Mouse (Mus musculus): ENCODE results near the gene Trim21. TPM values are rescaled to one million over a fixed set of nuclear protein-coding genes. Genes with fewer than 3 reads are reported as not detected.
A peak's percentile ranks its signal among the peaks of the same experiment; 100 is the strongest.

Trim21 gene
- polyA plus RNA-seq, 1 experiment from 2014 or later, result 0.94 TPM

- Histone ChIP-seq H3K9ac (replicated peaks) (no peak within 1 kb of the TSS), H3K4me3 (no peak within 1 kb of the TSS), H3K4me2 (replicated peaks) (no peak within 1 kb of the TSS), H3K27ac (replicated peaks) (no peak within 1 kb of the TSS), H3K4me1 (no peaks in the 10 kb centered on the region), H3K9me3 (no peaks in the 10 kb centered on the region), H3K27me3 (no peaks in the 10 kb centered on the region), H3K36me3 (no peaks in the 10 kb centered on the region)
- WGBS, result 78% methylated on average over 1 of the region's 1 CpGs
- no peak for ATAC-seq (ENCODE audit: low FRiP score, low read depth)
Measured at GRCm38 (mm10) chr7:102534449-102534848, 30.8 kb downstream of the Trim21 start, which contains the start of gene Olfr547. Gene Olfr547, plus strand, starts transcription at chr7:102534749.

GRCm38 (mm10) chr7:102529052-102529451 is 36.2 kb downstream of the Trim21 start:
- Histone ChIP-seq H3K27ac (replicated peaks) (no peak overlapping the region), H3K9me3 (no peaks in the 10 kb centered on the region), H3K9ac (replicated peaks) (no peak overlapping the region), H3K36me3 (no peaks in the 10 kb centered on the region), H3K27me3 (no peaks in the 10 kb centered on the region), H3K4me3 (no peak overlapping the region), H3K4me1 (no peaks in the 10 kb centered on the region), H3K4me2 (replicated peaks) (no peak overlapping the region)
- WGBS, result 89% methylated on average over 1 of the region's 1 CpGs
- ATAC-seq (ENCODE audit: low FRiP score, low read depth), result no peak

GRCm38 (mm10) chr7:102517051-102517335 is 48.3 kb downstream of the Trim21 start:
- H3K9me3 ChIP-seq, result no peaks in the 10 kb centered on the region
- 82% methylated on average over 2 of the region's 2 CpGs for WGBS
- no peak overlapping the region for H3K4me3 ChIP-seq
- no peak overlapping the region for H3K27ac ChIP-seq (replicated peaks)
- no peaks in the 10 kb centered on the region for H3K36me3 ChIP-seq
- H3K4me1 ChIP-seq, result 0 out of 2 replicates have a peak, but pooled peaks cover 3% of the 10 kb centered on the region
- no peak overlapping the region for H3K9ac ChIP-seq (replicated peaks)
- peaks cover 16% of the 10 kb centered on the region for H3K27me3 ChIP-seq
- no peak for ATAC-seq (ENCODE audit: low FRiP score, low read depth)
- no peak overlapping the region for H3K4me2 ChIP-seq (replicated peaks)

- Histone ChIP-seq H3K9me3 (no peaks in the 10 kb centered on the region), H3K4me1 (0 out of 2 replicates have a peak, but pooled peaks cover 3% of the 10 kb centered on the region), H3K4me3 (no peak overlapping the region), H3K27me3 (peaks cover 21% of the 10 kb centered on the region), H3K4me2 (replicated peaks) (no peak overlapping the region), H3K9ac (replicated peaks) (no peak overlapping the region), H3K27ac (replicated peaks) (no peak overlapping the region), H3K36me3 (no peaks in the 10 kb centered on the region)
- ATAC-seq (ENCODE audit: low FRiP score, low read depth), result no peak
- 83% methylated on average over 10 of the region's 10 CpGs for WGBS
Measured at GRCm38 (mm10) chr7:102516261-102517050, 48.8 kb downstream of the Trim21 start.

- 84% methylated on average over 4 of the region's 4 CpGs for WGBS
- H3K27ac ChIP-seq (replicated peaks), result no peak overlapping the region
- peaks cover 25% of the 10 kb centered on the region for H3K27me3 ChIP-seq
- no peak for ATAC-seq (ENCODE audit: low FRiP score, low read depth)
- H3K4me1 ChIP-seq, result 0 out of 2 replicates have a peak, but pooled peaks cover 3% of the 10 kb centered on the region
- H3K36me3 ChIP-seq, result no peaks in the 10 kb centered on the region
- no peak overlapping the region for H3K4me2 ChIP-seq (replicated peaks)
- H3K9ac ChIP-seq (replicated peaks), result no peak overlapping the region
- no peaks in the 10 kb centered on the region for H3K9me3 ChIP-seq
- H3K4me3 ChIP-seq, result no peak overlapping the region
Measured at GRCm38 (mm10) chr7:102514144-102514543, 51.1 kb downstream of the Trim21 start.

GRCm38 (mm10) chr7:102512814-102513435 is 52.4 kb downstream of the Trim21 start:
- 0 out of 2 replicates have a peak, but pooled peaks cover 3% of the 10 kb centered on the region for H3K4me1 ChIP-seq
- WGBS, result under 1% methylated on average over 54 of the region's 54 CpGs
- peak overlapping the region; percentile 75 for H3K9ac ChIP-seq (replicated peaks)
- H3K4me2 ChIP-seq (replicated peaks), result peak overlapping the region; percentile 84
- H3K27ac ChIP-seq (replicated peaks), result no peak overlapping the region
- H3K4me3 ChIP-seq, result peak overlapping the region; percentile 53
- H3K9me3 ChIP-seq, result no peaks in the 10 kb centered on the region
- H3K27me3 ChIP-seq, result peaks cover 25% of the 10 kb centered on the region
- H3K36me3 ChIP-seq, result no peaks in the 10 kb centered on the region
- ATAC-seq (ENCODE audit: low FRiP score, low read depth), result peak; percentile 95

- no peak for ATAC-seq (ENCODE audit: low FRiP score, low read depth)
- Histone ChIP-seq H3K9me3 (no peaks in the 10 kb centered on the region), H3K27me3 (peaks cover 25% of the 10 kb centered on the region), H3K4me3 (no peak overlapping the region), H3K27ac (replicated peaks) (no peak overlapping the region), H3K9ac (replicated peaks) (no peak overlapping the region), H3K4me1 (0 out of 2 replicates have a peak, but pooled peaks cover 3% of the 10 kb centered on the region), H3K36me3 (no peaks in the 10 kb centered on the region), H3K4me2 (replicated peaks) (no peak overlapping the region)
- WGBS, result 93% methylated on average over 10 of the region's 10 CpGs
Measured at GRCm38 (mm10) chr7:102511927-102512326, 53.4 kb downstream of the Trim21 start.

GRCm38 (mm10) chr7:102509726-102510125 is 55.6 kb downstream of the Trim21 start:
- Histone ChIP-seq H3K27me3 (peaks cover 25% of the 10 kb centered on the region), H3K4me1 (0 out of 2 replicates have a peak, but pooled peaks cover 3% of the 10 kb centered on the region), H3K4me3 (no peak overlapping the region), H3K9me3 (no peaks in the 10 kb centered on the region), H3K36me3 (no peaks in the 10 kb centered on the region), H3K4me2 (replicated peaks) (no peak overlapping the region), H3K27ac (replicated peaks) (no peak overlapping the region), H3K9ac (replicated peaks) (no peak overlapping the region)
- no peak for ATAC-seq (ENCODE audit: low FRiP score, low read depth)
- 75% methylated on average over 7 of the region's 7 CpGs for WGBS

- Histone ChIP-seq H3K27ac (replicated peaks) (no peak overlapping the region), H3K4me2 (replicated peaks) (no peak overlapping the region), H3K4me1 (0 out of 2 replicates have a peak, but pooled peaks cover 3% of the 10 kb centered on the region), H3K9ac (replicated peaks) (no peak overlapping the region), H3K4me3 (no peak overlapping the region), H3K36me3 (no peaks in the 10 kb centered on the region), H3K27me3 (peaks cover 17% of the 10 kb centered on the region), H3K9me3 (no peaks in the 10 kb centered on the region)
- no peak for ATAC-seq (ENCODE audit: low FRiP score, low read depth)
- 84% methylated on average over 6 of the region's 6 CpGs for WGBS
Measured at GRCm38 (mm10) chr7:102508666-102509065, 56.6 kb downstream of the Trim21 start.

- H3K27ac ChIP-seq (replicated peaks), result no peak overlapping the region
- WGBS, result 89% methylated on average over 9 of the region's 9 CpGs
- no peak overlapping the region for H3K9ac ChIP-seq (replicated peaks)
- peaks cover 14% of the 10 kb centered on the region for H3K27me3 ChIP-seq
- H3K9me3 ChIP-seq, result no peaks in the 10 kb centered on the region
- no peak overlapping the region for H3K4me2 ChIP-seq (replicated peaks)
- no peaks in the 10 kb centered on the region for H3K36me3 ChIP-seq
- no peak for ATAC-seq (ENCODE audit: low FRiP score, low read depth)
- no peaks in the 10 kb centered on the region for H3K4me1 ChIP-seq
- H3K4me3 ChIP-seq, result no peak overlapping the region
Measured at GRCm38 (mm10) chr7:102508066-102508465, 57.2 kb downstream of the Trim21 start.
